Mouse (Mus musculus): ENCODE results near the gene Alk.

The Alk gene

GRCm38 (mm10) chr17:72118376-72118775, 486.1 kb downstream of the Alk start:
- peak; percentile 12 for DNase-seq

- DNase-seq: no peak
These were observed 489.0 kb downstream of the Alk start for GRCm38 (mm10) chr17:72115271-72115944.

GRCm38 (mm10) chr17:72112004-72112403, 492.4 kb downstream of the Alk start:
- DNase-seq: no peak

GRCm38 (mm10) chr17:72111528-72111927, 492.9 kb downstream of the Alk start:
- no peak for DNase-seq

- DNase-seq: no peak
These were observed 517.1 kb downstream of the Alk start for GRCm38 (mm10) chr17:72087261-72087703.

GRCm38 (mm10) chr17:72081396-72081795, 523.0 kb downstream of the Alk start:
- no peak for DNase-seq

- no peak for DNase-seq
These were observed 528.0 kb downstream of the Alk start for GRCm38 (mm10) chr17:72076306-72076921.

GRCm38 (mm10) chr17:72071871-72072270, 532.6 kb downstream of the Alk start:
- no peak for DNase-seq

- no peak for DNase-seq
These were observed 536.3 kb downstream of the Alk start for GRCm38 (mm10) chr17:72068176-72068575.

GRCm38 (mm10) chr17:72062978-72063377, 541.4 kb downstream of the Alk start:
- no peak for DNase-seq

GRCm38 (mm10) chr17:72059312-72059711, 545.1 kb downstream of the Alk start:
- no peak for DNase-seq

GRCm38 (mm10) chr17:72045671-72046070, 558.8 kb downstream of the Alk start:
- DNase-seq: no peak

GRCm38 (mm10) chr17:72043667-72044390, 560.6 kb downstream of the Alk start:
- DNase-seq: no peak

- peak; percentile 77 for DNase-seq
These were observed 561.3 kb downstream of the Alk start for GRCm38 (mm10) chr17:72043001-72043666.

GRCm38 (mm10) chr17:72039176-72039948, 565.1 kb downstream of the Alk start:
- no peak for DNase-seq

- no peak for DNase-seq
These were observed 566.1 kb downstream of the Alk start for GRCm38 (mm10) chr17:72038371-72038770.

GRCm38 (mm10) chr17:72030672-72031071, 573.8 kb downstream of the Alk start:
- no peak for DNase-seq

- no peak for DNase-seq
These were observed 581.1 kb downstream of the Alk start for GRCm38 (mm10) chr17:72023323-72023722.

- DNase-seq: peak; percentile 90 to 93
These were observed 582.4 kb downstream of the Alk start for GRCm38 (mm10) chr17:72021733-72022669.

- DNase-seq: no peak
These were observed 587.1 kb downstream of the Alk start for GRCm38 (mm10) chr17:72017329-72017728.

GRCm38 (mm10) chr17:72015253-72015652, 589.2 kb downstream of the Alk start:
- DNase-seq: no peak
